Mouse (Mus musculus): ENCODE measurements around the gene Serpinb11. TPM values are rescaled to one million over a fixed set of nuclear protein-coding genes. Genes with fewer than 3 reads are reported as not detected.

The Serpinb11 gene
- not detected in 2 replicates for polyA plus RNA-seq (2014; fragmentation: Nextera tagmentation; extraction: Ambion mirVana)

DNA sequence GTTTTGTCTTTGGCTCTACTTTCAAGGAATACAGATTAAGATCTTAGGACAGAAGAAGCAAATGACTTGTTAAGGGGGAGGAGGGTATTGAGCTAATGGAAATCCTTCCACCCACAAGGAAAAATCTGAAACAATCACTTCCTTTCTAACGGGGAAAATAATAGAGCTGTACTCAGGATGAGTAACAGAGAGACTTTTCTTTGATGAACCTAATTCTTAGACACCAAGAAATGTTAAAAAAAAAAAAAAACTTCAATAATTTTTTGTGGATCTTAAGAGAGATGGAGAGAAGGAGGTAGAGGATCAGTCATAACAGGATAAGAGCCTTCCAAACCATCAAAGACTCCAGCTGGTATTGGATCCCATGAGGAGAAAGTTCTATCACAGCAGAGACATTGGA is at the start of gene Serpinb11:
Gene Serpinb11 (plus strand): TSS at position 301 of the 400 bp plus-strand sequence.
- Histone ChIP-seq H3K4me1 (ENCODE audit: control insufficient read depth, insufficient read depth, low read length) (no peaks in the 10 kb centered on the region), H3K4me2 (no peak within 1 kb of the TSS), H3K9me3 (replicated peaks; ENCODE audit: control insufficient read depth, low read length) (no peaks in the 10 kb centered on the region), H3K27me3 (ENCODE audit: control insufficient read depth, insufficient read depth, low read length) (no peaks in the 10 kb centered on the region), H3K4me3 (ENCODE audit: low read depth, low read length) (no peak within 1 kb of the TSS), H3K9ac (ENCODE audit: low read depth, low read length) (no peak within 1 kb of the TSS), H3K36me3 (ENCODE audit: control insufficient read depth, insufficient read depth, low read length) (no peaks in the 10 kb centered on the region), H3K27ac (ENCODE audit: low read depth, low read length) (no peak within 1 kb of the TSS)
- WGBS (ENCODE audit: insufficient replicate concordance): 38% methylated on average over 1 of the region's 1 CpGs
- no peak for ATAC-seq (replicated peaks; ENCODE audit: insufficient number of reproducible peaks, low FRiP score, low TSS enrichment)

DNA sequence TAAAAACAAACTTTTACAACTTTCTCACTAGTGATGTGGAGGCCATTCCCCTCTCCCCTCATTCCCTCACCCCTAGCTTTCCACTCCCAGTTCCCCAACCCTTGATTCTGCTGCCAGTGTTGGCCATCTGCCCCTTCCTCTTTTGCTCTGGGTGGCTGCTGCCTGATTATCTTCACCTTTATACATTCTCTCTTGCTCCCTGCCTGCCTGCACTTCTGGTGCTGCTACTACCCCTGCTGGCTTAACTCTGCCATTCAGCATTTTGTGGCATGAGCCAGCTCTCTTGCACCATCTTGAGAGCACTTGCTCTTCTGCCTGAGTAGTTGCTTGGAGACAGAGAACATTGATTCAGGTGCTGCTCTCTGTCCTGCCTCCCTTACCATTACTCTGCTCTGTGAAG is 15.0 kb upstream of the Serpinb11 start:
- no peaks in the 10 kb centered on the region for H3K36me3 ChIP-seq (ENCODE audit: control insufficient read depth, insufficient read depth, low read length)
- no peak overlapping the region for H3K4me2 ChIP-seq
- no peak for ATAC-seq (replicated peaks; ENCODE audit: insufficient number of reproducible peaks, low FRiP score, low TSS enrichment)
- no peaks in the 10 kb centered on the region for H3K4me1 ChIP-seq (ENCODE audit: control insufficient read depth, insufficient read depth, low read length)
- no peak overlapping the region for H3K27ac ChIP-seq (ENCODE audit: low read depth, low read length)
- no peaks in the 10 kb centered on the region for H3K27me3 ChIP-seq (ENCODE audit: control insufficient read depth, insufficient read depth, low read length)
- H3K4me3 ChIP-seq (ENCODE audit: low read depth, low read length): no peak overlapping the region
- H3K9me3 ChIP-seq (replicated peaks; ENCODE audit: control insufficient read depth, low read length): no peaks in the 10 kb centered on the region
- H3K9ac ChIP-seq (ENCODE audit: low read depth, low read length): no peak overlapping the region

DNA sequence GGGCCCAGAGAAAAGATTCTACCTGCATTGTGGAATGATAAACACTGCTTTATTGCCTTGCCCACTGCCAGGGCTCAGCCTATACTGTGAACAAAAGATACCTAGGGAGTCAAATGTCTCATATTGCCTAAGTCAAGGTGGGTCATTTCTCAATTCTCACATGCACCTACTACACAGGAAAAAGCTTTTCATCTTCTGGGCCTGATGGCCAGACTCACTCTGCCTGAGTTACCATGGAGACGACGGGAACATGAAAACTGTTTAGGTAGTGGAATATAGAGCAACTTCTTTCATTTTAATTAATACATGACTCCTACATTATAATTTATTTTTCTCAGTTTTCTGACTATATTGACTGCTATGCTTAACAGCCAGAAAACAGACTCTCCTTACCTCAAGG is 14.2 kb upstream of the Serpinb11 start:
- no peaks in the 10 kb centered on the region for H3K4me1 ChIP-seq (ENCODE audit: control insufficient read depth, insufficient read depth, low read length)
- H3K4me2 ChIP-seq: no peak overlapping the region
- no peaks in the 10 kb centered on the region for H3K9me3 ChIP-seq (replicated peaks; ENCODE audit: control insufficient read depth, low read length)
- H3K4me3 ChIP-seq (ENCODE audit: low read depth, low read length): no peak overlapping the region
- no peak for ATAC-seq (replicated peaks; ENCODE audit: insufficient number of reproducible peaks, low FRiP score, low TSS enrichment)
- no peak overlapping the region for H3K27ac ChIP-seq (ENCODE audit: low read depth, low read length)
- H3K27me3 ChIP-seq (ENCODE audit: control insufficient read depth, insufficient read depth, low read length): no peaks in the 10 kb centered on the region
- H3K36me3 ChIP-seq (ENCODE audit: control insufficient read depth, insufficient read depth, low read length): no peaks in the 10 kb centered on the region
- no peak overlapping the region for H3K9ac ChIP-seq (ENCODE audit: low read depth, low read length)
- 86% methylated on average over 2 of the region's 2 CpGs for WGBS (ENCODE audit: insufficient replicate concordance)

DNA sequence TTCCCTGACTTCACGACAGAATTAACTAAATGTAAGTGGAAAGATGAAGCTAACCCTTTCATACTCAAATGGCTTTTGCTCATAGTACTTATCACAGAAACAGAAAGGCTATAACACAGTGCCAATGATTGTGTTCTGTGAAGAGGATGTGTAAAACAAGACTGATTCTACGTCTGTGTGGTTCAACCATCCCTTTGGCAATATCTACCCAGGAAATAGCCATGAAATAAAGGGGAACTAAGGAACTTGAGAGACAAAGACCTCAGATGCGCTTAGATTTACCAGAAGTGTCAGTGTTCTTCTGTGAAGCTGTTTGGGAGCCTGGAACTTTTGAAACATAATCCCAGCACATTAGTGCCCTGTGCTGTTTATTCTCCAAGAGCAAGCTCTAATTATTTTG is 10.6 kb upstream of the Serpinb11 start:
- Histone ChIP-seq H3K4me1 (ENCODE audit: control insufficient read depth, insufficient read depth, low read length) (no peaks in the 10 kb centered on the region), H3K9me3 (replicated peaks; ENCODE audit: control insufficient read depth, low read length) (no peaks in the 10 kb centered on the region; the same call in 1 of the 2 replicates), H3K36me3 (ENCODE audit: control insufficient read depth, insufficient read depth, low read length) (no peaks in the 10 kb centered on the region), H3K9ac (ENCODE audit: low read depth, low read length) (no peak overlapping the region), H3K4me3 (ENCODE audit: low read depth, low read length) (no peak overlapping the region), H3K4me2 (no peak overlapping the region), H3K27me3 (ENCODE audit: control insufficient read depth, insufficient read depth, low read length) (no peaks in the 10 kb centered on the region), H3K27ac (ENCODE audit: low read depth, low read length) (no peak overlapping the region)
- ATAC-seq (replicated peaks; ENCODE audit: insufficient number of reproducible peaks, low FRiP score, low TSS enrichment): no peak
- 60% methylated on average over 3 of the region's 3 CpGs for WGBS (ENCODE audit: insufficient replicate concordance)

DNA sequence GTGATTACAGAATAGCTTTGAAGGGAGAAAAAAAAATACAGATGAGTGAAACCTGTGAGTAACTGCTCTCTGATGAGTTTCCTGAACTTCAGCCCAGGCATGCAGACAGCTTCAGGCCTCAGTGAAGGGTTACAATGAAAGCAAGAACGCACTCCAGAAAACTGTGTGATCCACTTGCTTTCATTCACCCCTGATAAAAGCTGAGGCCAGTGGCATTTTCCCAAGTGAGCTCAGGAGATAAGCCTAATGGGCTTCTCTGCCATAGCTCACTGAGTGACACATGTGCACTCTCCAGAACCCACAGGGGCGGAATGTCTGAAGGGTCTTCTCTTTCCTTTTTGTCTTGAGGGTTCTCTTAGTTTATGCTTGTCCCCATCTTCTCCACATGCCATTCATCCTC is 9.9 kb upstream of the Serpinb11 start:
- H3K27ac ChIP-seq (ENCODE audit: low read depth, low read length): no peak overlapping the region
- no peak for ATAC-seq (replicated peaks; ENCODE audit: insufficient number of reproducible peaks, low FRiP score, low TSS enrichment)
- H3K4me3 ChIP-seq (ENCODE audit: low read depth, low read length): no peak overlapping the region
- H3K9ac ChIP-seq (ENCODE audit: low read depth, low read length): no peak overlapping the region
- H3K36me3 ChIP-seq (ENCODE audit: control insufficient read depth, insufficient read depth, low read length): no peaks in the 10 kb centered on the region
- no peak overlapping the region for H3K4me2 ChIP-seq
- H3K27me3 ChIP-seq (ENCODE audit: control insufficient read depth, insufficient read depth, low read length): no peaks in the 10 kb centered on the region
- H3K4me1 ChIP-seq (ENCODE audit: control insufficient read depth, insufficient read depth, low read length): no peaks in the 10 kb centered on the region
- WGBS (ENCODE audit: insufficient replicate concordance): 27% methylated on average over 2 of the region's 2 CpGs
- no peaks in the 10 kb centered on the region; the same call in 1 of the 2 replicates for H3K9me3 ChIP-seq (replicated peaks; ENCODE audit: control insufficient read depth, low read length)

DNA sequence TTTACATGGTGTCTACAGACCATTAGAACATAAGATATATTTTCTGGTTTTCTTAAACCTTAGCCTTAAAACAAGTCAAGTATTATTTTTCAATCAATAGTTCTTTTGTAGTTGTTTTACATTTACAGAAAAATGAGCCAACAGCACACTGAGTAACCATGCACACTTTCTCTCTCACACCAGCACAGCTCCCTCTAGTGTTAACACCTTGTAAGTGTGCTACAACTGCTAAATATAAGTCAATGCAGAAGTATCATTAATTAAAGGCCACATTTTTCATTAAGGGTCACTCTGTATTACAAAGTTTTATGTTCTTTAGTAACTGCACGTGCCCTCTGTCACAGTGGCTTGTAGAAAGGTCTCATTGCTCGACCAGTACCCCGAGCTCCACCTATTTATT is 8.0 kb upstream of the Serpinb11 start:
- Histone ChIP-seq H3K4me3 (ENCODE audit: low read depth, low read length) (no peak overlapping the region), H3K9ac (ENCODE audit: low read depth, low read length) (no peak overlapping the region), H3K4me1 (ENCODE audit: control insufficient read depth, insufficient read depth, low read length) (no peaks in the 10 kb centered on the region), H3K27me3 (ENCODE audit: control insufficient read depth, insufficient read depth, low read length) (no peaks in the 10 kb centered on the region), H3K36me3 (ENCODE audit: control insufficient read depth, insufficient read depth, low read length) (no peaks in the 10 kb centered on the region), H3K9me3 (replicated peaks; ENCODE audit: control insufficient read depth, low read length) (no peaks in the 10 kb centered on the region; the same call in 1 of the 2 replicates), H3K27ac (ENCODE audit: low read depth, low read length) (no peak overlapping the region), H3K4me2 (no peak overlapping the region)
- WGBS (ENCODE audit: insufficient replicate concordance): 39% methylated on average over 3 of the region's 3 CpGs
- ATAC-seq (replicated peaks; ENCODE audit: insufficient number of reproducible peaks, low FRiP score, low TSS enrichment): no peak

DNA sequence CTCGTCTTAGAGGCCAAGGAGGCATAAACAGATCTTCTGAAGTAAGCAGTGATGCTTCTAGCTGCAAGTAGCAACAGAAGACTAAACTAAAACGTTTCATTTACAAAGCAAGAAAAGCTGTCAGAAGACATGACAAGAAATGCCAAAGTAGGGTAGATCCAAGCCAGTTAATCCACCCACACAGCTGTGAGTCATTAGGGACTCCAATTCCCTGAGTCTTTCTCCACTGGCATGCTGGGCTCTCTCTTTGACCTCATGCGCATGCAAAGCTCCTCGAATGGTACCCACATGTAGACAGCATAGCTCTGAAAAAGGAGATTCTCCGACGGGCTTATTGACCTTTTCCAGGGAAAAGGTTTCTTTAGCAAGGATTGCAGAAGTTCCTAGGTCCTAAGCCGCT is 5.0 kb downstream of the Serpinb11 start:
- H3K9ac ChIP-seq (ENCODE audit: low read depth, low read length): no peak overlapping the region
- H3K9me3 ChIP-seq (replicated peaks; ENCODE audit: control insufficient read depth, low read length): no peaks in the 10 kb centered on the region
- H3K4me3 ChIP-seq (ENCODE audit: low read depth, low read length): no peak overlapping the region
- WGBS (ENCODE audit: insufficient replicate concordance): 73% methylated on average over 7 of the region's 7 CpGs
- H3K27ac ChIP-seq (ENCODE audit: low read depth, low read length): no peak overlapping the region
- no peaks in the 10 kb centered on the region for H3K36me3 ChIP-seq (ENCODE audit: control insufficient read depth, insufficient read depth, low read length)
- no peak for ATAC-seq (replicated peaks; ENCODE audit: insufficient number of reproducible peaks, low FRiP score, low TSS enrichment)
- H3K4me1 ChIP-seq (ENCODE audit: control insufficient read depth, insufficient read depth, low read length): no peaks in the 10 kb centered on the region
- no peaks in the 10 kb centered on the region for H3K27me3 ChIP-seq (ENCODE audit: control insufficient read depth, insufficient read depth, low read length)
- H3K4me2 ChIP-seq: no peak overlapping the region

DNA sequence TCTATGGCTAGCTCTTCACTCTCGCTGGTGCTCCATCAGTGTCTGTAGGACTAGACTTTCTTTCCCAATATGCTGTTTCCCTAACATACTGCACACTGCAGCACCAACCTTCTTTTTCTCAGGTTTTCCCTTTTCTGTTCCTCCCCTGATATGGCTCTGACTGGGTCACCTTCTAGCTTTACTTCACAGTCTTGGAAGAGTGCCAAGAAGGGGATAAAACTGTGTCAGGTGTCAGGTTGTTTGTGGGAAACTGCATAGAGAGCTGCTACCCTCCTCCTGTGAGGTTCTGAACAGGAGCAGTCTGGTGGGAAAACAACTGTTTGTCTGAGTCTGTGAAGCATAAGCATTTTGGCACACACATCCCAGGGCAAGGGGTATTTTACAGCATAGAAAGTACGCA is 7.9 kb downstream of the Serpinb11 start:
- Histone ChIP-seq H3K4me1 (ENCODE audit: control insufficient read depth, insufficient read depth, low read length) (no peaks in the 10 kb centered on the region), H3K9ac (ENCODE audit: low read depth, low read length) (no peak overlapping the region), H3K27me3 (ENCODE audit: control insufficient read depth, insufficient read depth, low read length) (no peaks in the 10 kb centered on the region), H3K36me3 (ENCODE audit: control insufficient read depth, insufficient read depth, low read length) (no peaks in the 10 kb centered on the region), H3K9me3 (replicated peaks; ENCODE audit: control insufficient read depth, low read length) (no peaks in the 10 kb centered on the region), H3K27ac (ENCODE audit: low read depth, low read length) (no peak overlapping the region), H3K4me3 (ENCODE audit: low read depth, low read length) (no peak overlapping the region), H3K4me2 (no peak overlapping the region)
- WGBS (ENCODE audit: insufficient replicate concordance): 86% methylated on average over 2 of the region's 2 CpGs
- peak; percentile 31; the same call in 1 of the 2 replicates for ATAC-seq (replicated peaks; ENCODE audit: insufficient number of reproducible peaks, low FRiP score, low TSS enrichment)

DNA sequence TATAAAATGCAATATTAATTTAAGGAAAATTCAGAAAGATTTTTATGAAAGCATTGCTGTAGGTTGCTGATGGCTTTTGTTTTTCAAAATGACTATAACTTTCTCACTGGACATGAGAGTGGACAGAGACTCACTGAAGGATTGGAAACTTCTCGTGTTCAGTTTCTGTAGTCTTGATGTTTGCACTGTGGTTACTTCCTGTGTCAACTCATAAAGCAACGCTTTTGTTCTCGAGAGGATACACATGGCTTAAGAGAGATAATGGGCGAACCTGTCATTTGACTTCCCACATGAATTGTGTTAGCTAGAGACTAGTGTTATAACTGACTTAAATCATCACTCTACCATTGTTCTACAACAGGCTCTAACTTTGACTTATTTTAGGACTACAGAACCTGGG is 16.0 kb downstream of the Serpinb11 start:
- H3K9ac ChIP-seq (ENCODE audit: low read depth, low read length): no peak overlapping the region
- 45% methylated on average over 4 of the region's 4 CpGs for WGBS (ENCODE audit: insufficient replicate concordance)
- no peak overlapping the region for H3K4me3 ChIP-seq (ENCODE audit: low read depth, low read length)
- no peaks in the 10 kb centered on the region for H3K36me3 ChIP-seq (ENCODE audit: control insufficient read depth, insufficient read depth, low read length)
- no peak overlapping the region for H3K27ac ChIP-seq (ENCODE audit: low read depth, low read length)
- H3K4me1 ChIP-seq (ENCODE audit: control insufficient read depth, insufficient read depth, low read length): no peaks in the 10 kb centered on the region
- no peaks in the 10 kb centered on the region for H3K27me3 ChIP-seq (ENCODE audit: control insufficient read depth, insufficient read depth, low read length)
- no peak overlapping the region for H3K4me2 ChIP-seq
- no peaks in the 10 kb centered on the region for H3K9me3 ChIP-seq (replicated peaks; ENCODE audit: control insufficient read depth, low read length)
- ATAC-seq (replicated peaks; ENCODE audit: insufficient number of reproducible peaks, low FRiP score, low TSS enrichment): no peak
